Comparison of ENCODE assay signal across 11 mouse cellular contexts in genomic region chr19:57241363-57242192, GRCm38 (mm10).
DNase-seq lines count a peak whose midpoint lies in the region; ATAC-seq and TF ChIP-seq lines count a peak whose summit lies in the region.
"Had no signal": no experiment of that assay in that cellular context is flagged by ENCODE, and none has a peak within 500 bp of the region (broad histone marks: within the 10 kb centered on the region; RNA-seq: fewer than 3 reads in every experiment).

No protein-coding gene starts in this region.

- 69% methylated on average over 10 of the region's 10 CpGs for WGBS in heart, embryonic 10.5 days
- 39% methylated on average over 10 of the region's 10 CpGs for WGBS in lung, postnatal 0 days
- 56% methylated on average over 10 of the region's 10 CpGs for WGBS in lung, adult 2 months
- WGBS in stomach, embryonic 14.5 days: 44% methylated on average over 10 of the region's 10 CpGs
- 81% methylated on average over 10 of the region's 10 CpGs for WGBS in forebrain, embryonic 13.5 days

- peaks cover 24% of the 10 kb centered on the region for H3K4me1 ChIP-seq in heart, embryonic 10.5 days
- peaks cover 22% of the 10 kb centered on the region; the same call in 1 of the 2 replicates for H3K4me1 ChIP-seq in lung, postnatal 0 days (ENCODE audit: insufficient read depth, low read depth, low read length)
- H3K4me1 ChIP-seq in lung, adult 2 months (ENCODE audit: control insufficient read depth, insufficient read depth, low read length): peaks cover 18% of the 10 kb centered on the region
- 0 out of 2 replicates have a peak, but pooled peaks cover 5% of the 10 kb centered on the region for H3K4me1 ChIP-seq in stomach, embryonic 14.5 days (ENCODE audit: control insufficient read depth, insufficient read depth, low read length)
- peaks cover 18% of the 10 kb centered on the region for H3K4me1 ChIP-seq in forebrain, embryonic 13.5 days

- no peak overlapping the region for H3K9ac ChIP-seq in lung, postnatal 0 days (replicated peaks; ENCODE audit: low read depth)
- H3K9ac ChIP-seq in stomach, embryonic 14.5 days (replicated peaks; ENCODE audit: low read depth, low read length): no peak overlapping the region
- H3K9ac ChIP-seq in forebrain, embryonic 13.5 days: no peak overlapping the region
- H3K9ac ChIP-seq: forebrain, embryonic 12.5 days had no signal

- no peaks in the 10 kb centered on the region for H3K9me3 ChIP-seq in heart, embryonic 10.5 days
- H3K9me3 ChIP-seq in lung, postnatal 0 days (ENCODE audit: low read length): no peaks in the 10 kb centered on the region
- no peaks in the 10 kb centered on the region for H3K9me3 ChIP-seq in stomach, embryonic 14.5 days (ENCODE audit: control insufficient read depth, low read depth, low read length)
- H3K9me3 ChIP-seq in forebrain, embryonic 13.5 days (replicated peaks): no peaks in the 10 kb centered on the region
- H3K9me3 ChIP-seq: forebrain, embryonic 12.5 days had no signal

- peak; percentile 56 for ATAC-seq in lung, postnatal 0 days
- 0 out of 2 replicates have a peak, but pooled peaks have one; percentile 6 for ATAC-seq in stomach, embryonic 14.5 days (ENCODE audit: insufficient number of reproducible peaks, insufficient read depth, low FRiP score, low read depth)
- no peak for ATAC-seq in forebrain, embryonic 13.5 days

- H3K27ac ChIP-seq in heart, embryonic 10.5 days: no peak overlapping the region
- 0 out of 2 replicates have a peak overlapping the region, but pooled peaks have one; percentile 20 for H3K27ac ChIP-seq in lung, postnatal 0 days (ENCODE audit: low read length)
- H3K27ac ChIP-seq in stomach, embryonic 14.5 days (ENCODE audit: low read length): no peak overlapping the region
- no peak overlapping the region for H3K27ac ChIP-seq in forebrain, embryonic 13.5 days
- H3K27ac ChIP-seq: forebrain, embryonic 12.5 days had no signal

- H3K4me2 ChIP-seq in lung, postnatal 0 days (replicated peaks; ENCODE audit: low read depth, low read length): no peak overlapping the region
- H3K4me2 ChIP-seq in stomach, embryonic 14.5 days (replicated peaks; ENCODE audit: low read depth, low read length): no peak overlapping the region
- H3K4me2 ChIP-seq in forebrain, embryonic 13.5 days: no peak overlapping the region
- H3K4me2 ChIP-seq: forebrain, embryonic 12.5 days had no signal

- peak; percentile 85 for DNase-seq in heart, adult 11 months
- DNase-seq in heart, embryonic 10.5 days (ENCODE audit: low spot score): no peak
- peak; percentile 76 for DNase-seq in lung, postnatal 0 days (ENCODE audit: low spot score)
- DNase-seq in lung, adult 2 months: no peak
- DNase-seq in fibroblast of lung, adult 2 months (ENCODE audit: low read depth): peak; percentile 53
- DNase-seq in left cerebral cortex, adult 18-20 months (ENCODE audit: low spot score in 2 of 2): no peak
- DNase-seq: adrenal gland, postnatal 25 days; liver had no signal

- TF ChIP-seq POLR2A in lung, adult 2 months (IDR thresholded peaks at IDR 0.05; ENCODE audit: borderline replicate concordance, extremely low read depth, low read depth, low read length): no peak

- H3K36me3 ChIP-seq in heart, embryonic 10.5 days: no peaks in the 10 kb centered on the region
- H3K36me3 ChIP-seq in lung, postnatal 0 days (ENCODE audit: insufficient read depth, low read length): no peaks in the 10 kb centered on the region
- H3K36me3 ChIP-seq in stomach, embryonic 14.5 days (ENCODE audit: control insufficient read depth, insufficient read depth, low read length): no peaks in the 10 kb centered on the region
- no peaks in the 10 kb centered on the region for H3K36me3 ChIP-seq in forebrain, embryonic 13.5 days (ENCODE audit: poor library complexity, severe bottlenecking)
- H3K36me3 ChIP-seq: forebrain, embryonic 12.5 days had no signal

- H3K27me3 ChIP-seq in heart, embryonic 10.5 days (ENCODE audit: insufficient read depth, poor library complexity, severe bottlenecking): no peaks in the 10 kb centered on the region
- H3K27me3 ChIP-seq in lung, postnatal 0 days (replicated peaks; ENCODE audit: insufficient read depth, low read length): no peaks in the 10 kb centered on the region
- H3K27me3 ChIP-seq in stomach, embryonic 14.5 days (ENCODE audit: control insufficient read depth, insufficient read depth, low read length): no peaks in the 10 kb centered on the region
- no peaks in the 10 kb centered on the region for H3K27me3 ChIP-seq in forebrain, embryonic 13.5 days

- TF ChIP-seq CTCF in lung, postnatal 0 days (IDR thresholded peaks at IDR 0.05): no peak
- TF ChIP-seq CTCF in lung, adult 2 months (IDR thresholded peaks at IDR 0.05; ENCODE audit: insufficient read depth, low read length): no peak

- TF ChIP-seq EP300 in lung, postnatal 0 days (IDR thresholded peaks at IDR 0.05): peak; percentile 67

- no peak overlapping the region for H3K4me3 ChIP-seq in heart, embryonic 10.5 days
- H3K4me3 ChIP-seq in lung, postnatal 0 days (ENCODE audit: low read depth, low read length): no peak overlapping the region
- H3K4me3 ChIP-seq in lung, adult 2 months (replicated peaks; ENCODE audit: extremely low read depth, low read depth, low read length): no peak overlapping the region
- H3K4me3 ChIP-seq in stomach, embryonic 14.5 days (ENCODE audit: low read depth, low read length): no peak overlapping the region
- H3K4me3 ChIP-seq in forebrain, embryonic 13.5 days: no peak overlapping the region
- H3K4me3 ChIP-seq: forebrain, embryonic 12.5 days had no signal

Comparison
In these comparisons a context has a peak if more than half of its experiments do, and no peak if none do; other contexts are left out.
1. DNase-seq: peak in heart, adult 11 months (single experiment), lung, postnatal 0 days (single experiment) and fibroblast of lung, adult 2 months (single experiment); none in heart, embryonic 10.5 days (single experiment), lung, adult 2 months (single experiment) and left cerebral cortex, adult 18-20 months (0 of 2).